Mouse (Mus musculus): ENCODE measurements around the gene Dusp27.

Gene Dusp27

GRCm38 (mm10) chr1:166105464-166105863 lies 22.3 kb downstream of the Dusp27 start:
- in situ Hi-C loops (cut with MboI, MseI): no loop called here

DNA sequence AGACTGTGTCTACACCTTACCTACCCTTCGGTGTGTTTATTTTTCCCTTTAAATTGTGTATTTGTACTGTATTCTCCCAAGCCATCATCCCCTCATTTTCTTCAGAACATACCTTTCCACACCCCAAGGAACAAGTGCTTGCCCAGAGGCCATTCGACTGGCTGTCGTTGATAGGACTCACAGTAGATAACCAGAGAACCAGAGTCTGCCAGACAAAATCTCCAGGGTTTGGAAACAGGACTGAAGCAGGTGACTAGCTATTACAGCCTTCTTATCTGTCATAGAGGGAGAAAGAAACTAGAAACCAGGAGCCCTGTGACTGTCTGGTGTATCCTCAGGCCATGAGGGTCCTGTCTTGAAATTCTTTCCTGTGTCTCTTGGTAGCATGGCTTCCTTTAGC lies 22.9 kb downstream of the Dusp27 start:
- in situ Hi-C loops (cut with MboI, MseI): no loop called here

DNA sequence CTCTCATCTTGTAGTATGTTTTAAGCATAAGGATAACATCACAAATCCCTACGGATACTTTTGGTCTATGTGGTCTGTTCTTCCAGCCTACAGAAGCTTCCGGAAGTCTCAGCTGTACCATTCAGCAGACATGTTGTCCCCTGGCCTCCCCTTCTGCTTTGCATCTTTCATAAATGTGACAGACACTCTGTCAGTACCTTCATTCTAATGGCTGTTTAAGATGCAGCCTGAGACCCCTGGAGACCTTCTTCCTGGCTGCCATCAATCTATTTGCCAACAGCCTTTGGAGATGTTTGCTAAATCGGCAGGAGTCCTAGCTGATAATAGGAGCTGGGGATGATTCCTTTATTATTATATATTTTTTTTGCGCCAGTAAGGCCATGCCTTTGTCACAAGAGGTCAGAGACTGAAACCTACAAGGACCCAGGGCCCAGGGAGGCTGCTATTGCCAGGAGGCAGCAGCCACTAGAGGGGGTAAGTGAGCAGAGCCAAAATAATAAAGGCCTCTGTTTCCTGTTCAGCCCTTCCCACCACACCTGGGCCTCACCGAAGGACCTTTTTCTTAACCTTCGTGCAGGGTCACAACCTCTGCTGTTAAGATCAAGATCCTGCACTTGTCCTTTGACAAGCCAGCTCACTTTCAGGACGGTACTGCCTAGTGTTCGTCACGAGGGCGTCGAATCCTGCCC lies 24.7 kb downstream of the Dusp27 start:
- in situ Hi-C loops (cut with MboI, MseI): no loop called here

GRCm38 (mm10) chr1:166098120-166098519 lies 29.6 kb downstream of the Dusp27 start:
- in situ Hi-C loops (cut with MboI, MseI): no loop called here

- in situ Hi-C loops (cut with MboI, MseI): no loop called here
Observed at GRCm38 (mm10) chr1:166094462-166094861, 33.3 kb downstream of the Dusp27 start.

GRCm38 (mm10) chr1:166090306-166090705 lies 37.4 kb downstream of the Dusp27 start:
- in situ Hi-C loops (cut with MboI, MseI): no loop called here

DNA sequence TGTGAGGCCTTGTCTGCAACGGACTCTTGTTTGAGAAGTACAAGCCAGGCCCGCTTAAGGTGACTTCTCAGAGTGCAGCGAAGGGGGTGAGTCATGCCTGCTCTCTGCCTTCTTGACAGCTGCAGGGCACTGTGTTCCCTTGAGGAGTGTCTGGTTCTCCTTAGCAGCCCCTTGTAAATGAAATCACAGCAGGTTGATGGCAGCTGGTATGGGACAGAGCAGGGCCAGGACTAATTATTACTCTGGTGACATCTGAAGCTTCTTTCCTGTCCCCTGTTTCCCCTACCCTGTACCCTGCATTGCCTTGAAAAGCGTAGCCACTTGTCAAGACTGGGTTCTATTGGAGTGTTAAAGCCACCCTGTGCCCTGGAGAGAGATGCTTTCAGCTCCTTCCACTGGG lies 38.0 kb downstream of the Dusp27 start:
- in situ Hi-C loops (cut with MboI, MseI): no loop called here

- in situ Hi-C loops (cut with MboI, MseI): no loop called here
Observed at GRCm38 (mm10) chr1:166089337-166089736, 38.4 kb downstream of the Dusp27 start.

GRCm38 (mm10) chr1:166088446-166089170 lies 39.1 kb downstream of the Dusp27 start:
- in situ Hi-C loops (cut with MboI, MseI): no loop called here

DNA sequence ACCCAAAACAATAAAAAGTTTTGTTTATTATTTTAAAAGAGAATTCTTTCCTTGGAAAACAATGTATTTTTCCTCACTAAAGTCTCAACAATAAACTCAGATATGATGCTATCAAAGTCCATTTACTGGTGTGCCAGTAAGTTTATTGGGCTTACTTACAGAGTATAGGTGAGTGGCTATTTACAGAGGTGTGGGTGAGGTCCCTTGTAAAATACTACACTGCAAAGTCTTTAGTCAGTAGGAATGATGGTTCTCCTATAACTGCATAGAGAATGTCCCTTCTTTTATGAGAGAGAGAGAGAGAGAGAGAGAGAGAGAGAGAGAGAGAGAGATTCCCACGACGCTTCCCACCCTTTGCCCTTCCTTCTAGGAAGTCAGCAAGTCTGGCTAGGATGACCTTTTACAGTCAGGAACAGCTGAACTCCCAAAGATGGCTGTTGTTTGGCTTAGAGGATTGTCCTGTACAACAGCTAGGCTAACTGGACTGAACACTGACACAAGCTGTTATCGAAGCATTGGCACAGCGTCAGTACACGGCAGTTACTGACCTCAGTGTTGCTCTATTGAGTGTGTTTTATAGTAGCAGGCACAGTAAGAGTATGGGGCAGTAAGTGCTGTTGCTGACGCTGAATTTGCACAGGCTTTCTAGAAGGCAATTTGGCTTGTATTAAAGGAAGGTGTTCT lies 50.5 kb downstream of the Dusp27 start:
- in situ Hi-C loops (cut with MboI, MseI): no loop called here

DNA sequence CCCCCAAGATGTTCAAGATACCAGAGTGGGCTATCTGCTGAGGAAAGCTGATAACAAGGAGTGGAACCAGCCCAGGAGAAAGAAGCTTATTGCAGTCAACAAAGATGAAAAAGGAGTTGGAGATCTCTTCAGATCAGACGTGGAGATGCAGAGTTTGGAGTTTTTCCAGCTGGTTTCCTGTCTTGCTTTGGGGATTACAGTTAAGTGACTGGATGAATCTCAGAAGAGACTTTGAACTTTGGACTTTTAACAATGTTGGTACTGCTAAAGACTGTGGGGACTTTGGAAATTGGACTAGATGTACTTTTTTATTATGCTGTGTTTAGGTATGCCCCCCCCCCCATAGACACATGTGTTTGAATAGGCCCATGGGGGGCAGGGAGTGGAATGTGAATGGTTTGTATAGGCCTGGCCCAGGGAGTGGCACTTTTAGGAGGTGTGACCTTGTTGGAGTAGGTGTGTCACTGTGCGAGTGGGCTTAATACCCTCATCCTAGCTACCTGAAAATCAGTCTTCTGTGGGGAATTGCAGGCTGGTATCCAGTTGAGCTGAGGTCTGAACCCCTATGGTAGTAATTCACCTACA lies 59.8 kb downstream of the Dusp27 start:
- in situ Hi-C loops (cut with MboI, MseI): no loop called here

- in situ Hi-C loops (cut with MboI, MseI): no loop called here
Observed at GRCm38 (mm10) chr1:166063870-166064269, 63.9 kb downstream of the Dusp27 start.

GRCm38 (mm10) chr1:166061532-166061931 lies 66.2 kb downstream of the Dusp27 start:
- in situ Hi-C loops (cut with MboI, MseI): no loop called here

DNA sequence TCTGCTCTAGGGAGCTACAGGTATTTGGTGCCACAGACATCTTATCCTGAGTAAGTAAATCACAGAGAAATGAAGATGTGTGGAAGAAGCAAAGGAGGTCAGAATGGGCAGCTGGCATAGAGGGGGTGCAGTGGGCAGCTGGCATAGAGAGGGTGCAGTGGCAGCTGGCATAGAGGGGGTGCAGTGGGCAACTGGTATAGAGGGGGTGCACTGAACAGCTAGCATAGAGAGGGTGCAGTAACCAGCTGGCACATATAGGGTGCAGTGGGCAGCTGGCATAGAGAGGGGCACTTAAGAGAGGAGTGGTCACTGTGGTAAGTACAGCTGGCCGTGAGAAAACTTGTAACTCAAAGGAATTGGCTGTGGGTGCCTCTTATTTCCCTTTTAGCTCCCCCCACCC lies 67.3 kb downstream of the Dusp27 start:
- in situ Hi-C loops (cut with MboI, MseI): no loop called here

DNA sequence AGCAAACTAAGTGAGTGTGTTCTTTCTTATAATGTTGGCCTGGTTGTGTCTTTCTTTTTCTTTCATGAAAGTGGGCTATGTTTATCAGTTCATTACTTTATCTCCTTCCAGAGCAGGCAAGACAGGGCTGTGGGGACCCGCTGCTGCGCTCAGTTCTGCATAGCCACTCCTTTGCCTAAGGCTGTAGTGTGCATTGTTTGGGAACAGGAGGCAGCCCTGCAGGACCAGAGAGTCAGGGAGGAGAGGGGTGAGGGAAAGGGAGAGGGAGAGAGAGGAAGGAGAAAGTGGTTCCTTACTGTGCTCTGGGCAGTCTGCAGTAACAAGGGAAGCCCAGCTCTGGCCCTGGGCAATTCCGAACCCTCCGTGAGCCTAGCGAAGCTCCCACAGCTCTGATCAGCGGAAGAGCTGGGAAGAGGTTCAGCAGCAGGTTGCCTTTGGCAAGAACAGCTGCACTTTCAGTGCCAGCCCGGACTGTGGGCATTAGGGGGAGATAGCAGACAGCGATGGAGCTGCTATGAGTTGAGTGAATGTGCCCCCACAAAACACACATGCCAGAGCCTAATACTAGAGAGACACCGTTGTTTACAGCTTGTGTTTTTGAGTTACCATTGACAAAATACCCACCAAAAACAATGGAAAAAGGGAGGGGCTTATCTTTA lies 71.5 kb downstream of the Dusp27 start:
- in situ Hi-C loops (cut with MboI, MseI): no loop called here

DNA sequence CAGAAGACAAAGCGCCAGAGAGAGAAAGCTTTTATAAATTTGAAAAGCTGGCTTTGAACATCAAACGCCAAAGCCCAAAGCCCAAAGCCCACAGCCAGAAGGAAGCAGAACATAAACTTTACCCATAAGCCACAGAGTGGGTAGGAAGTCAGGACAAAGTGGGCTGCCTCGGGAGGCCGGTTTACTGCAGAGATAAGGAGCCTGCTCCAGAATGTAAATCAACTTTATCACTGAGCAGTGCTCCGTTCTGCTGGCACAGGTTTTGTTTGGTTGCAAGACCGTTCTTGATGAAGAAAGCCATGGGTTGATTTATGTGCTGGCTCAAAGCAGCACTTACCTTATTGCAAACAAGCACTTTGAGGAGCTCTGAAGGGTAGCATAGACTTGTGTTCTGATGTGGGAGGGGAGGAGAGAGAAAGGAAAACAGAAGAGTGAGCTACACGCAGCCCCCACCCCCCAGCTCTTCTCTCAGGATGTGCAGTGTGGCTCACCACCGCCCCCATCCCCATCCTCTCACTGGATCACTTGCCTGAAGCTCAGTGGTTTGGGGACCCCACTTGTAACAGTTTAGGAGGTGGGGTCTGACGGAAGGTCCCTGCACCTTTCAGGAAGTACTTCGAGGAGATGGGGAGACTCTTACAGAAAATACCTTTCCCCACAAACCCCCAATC lies 74.3 kb downstream of the Dusp27 start:
- in situ Hi-C loops (cut with MboI, MseI): no loop called here

GRCm38 (mm10) chr1:166049046-166049827 lies 78.5 kb downstream of the Dusp27 start:
- in situ Hi-C loops (cut with MboI, MseI): no loop called here

GRCm38 (mm10) chr1:166048230-166048911 lies 79.4 kb downstream of the Dusp27 start:
- in situ Hi-C loops (cut with MboI, MseI): no loop called here
